In the genomic region with DNA sequence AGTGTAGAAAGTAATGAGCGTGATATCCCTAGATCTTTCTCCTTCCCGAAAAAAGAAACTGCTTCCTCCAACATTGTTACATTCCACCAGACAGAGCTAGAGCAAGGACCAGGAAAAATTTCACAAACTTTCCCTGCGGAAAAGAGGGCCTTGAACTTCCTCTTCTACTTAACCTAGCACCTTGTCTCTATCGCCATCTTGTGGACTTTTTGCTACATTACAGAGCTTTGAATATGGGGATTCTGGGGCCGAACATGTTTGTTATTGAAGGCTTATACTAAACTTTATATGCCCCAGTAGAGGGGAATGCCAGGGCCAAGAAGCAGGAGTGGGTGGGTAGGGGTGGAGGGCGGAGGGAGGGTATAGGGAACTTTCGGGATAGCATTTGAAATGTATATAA, we compare ENCODE assay signal across 9 mouse cellular contexts. TPM values are rescaled to one million over a fixed set of nuclear protein-coding genes. Genes with fewer than 3 reads are reported as not detected.
DNase-seq lines count a peak whose midpoint lies in the region; ATAC-seq and TF ChIP-seq lines count a peak whose summit lies in the region.
"Had no signal": no experiment of that assay in that cellular context is flagged by ENCODE, and none has a peak within 500 bp of the region (broad histone marks: within the 10 kb centered on the region; RNA-seq: fewer than 3 reads in every experiment).

No protein-coding gene starts in this region.

- TF ChIP-seq CTCF in gastrocnemius, adult 2 months (IDR thresholded peaks at IDR 0.05) = peak; percentile 68
- peak; percentile 73 for TF ChIP-seq CTCF in liver, postnatal 0 days (IDR thresholded peaks at IDR 0.05; ENCODE audit: low read depth)

- H3K36me3 ChIP-seq in midbrain, embryonic 11.5 days (ENCODE audit: control insufficient read depth, insufficient read depth, low read length) = no peaks in the 10 kb centered on the region
- no peaks in the 10 kb centered on the region for H3K36me3 ChIP-seq in midbrain, embryonic 16.5 days (ENCODE audit: control insufficient read depth, insufficient read depth, low read length)
- no peaks in the 10 kb centered on the region for H3K36me3 ChIP-seq in liver, postnatal 0 days (replicated peaks; ENCODE audit: insufficient read depth, low read length)

- H3K27ac ChIP-seq in gastrocnemius, adult 2 months = no peak overlapping the region
- H3K27ac ChIP-seq in midbrain, embryonic 11.5 days (ENCODE audit: low read depth, low read length) = no peak overlapping the region
- H3K27ac ChIP-seq in midbrain, embryonic 16.5 days (ENCODE audit: low read length) = no peak overlapping the region
- no peak overlapping the region for H3K27ac ChIP-seq in liver, postnatal 0 days (ENCODE audit: low read depth)

- H3K27me3 ChIP-seq in midbrain, embryonic 11.5 days (ENCODE audit: control insufficient read depth, insufficient read depth, low read length) = peaks cover 29% of the 10 kb centered on the region
- peaks cover 20% of the 10 kb centered on the region for H3K27me3 ChIP-seq in midbrain, embryonic 16.5 days (ENCODE audit: control insufficient read depth, insufficient read depth, low read depth, low read length)
- H3K27me3 ChIP-seq in liver, postnatal 0 days (ENCODE audit: insufficient read depth, low read length) = peaks cover 20% of the 10 kb centered on the region

- WGBS in midbrain, embryonic 11.5 days = 38% methylated on average over 7 of the region's 7 CpGs
- 37% methylated on average over 7 of the region's 7 CpGs for WGBS in midbrain, embryonic 16.5 days
- WGBS in liver, postnatal 0 days (ENCODE audit: insufficient replicate concordance) = 29% methylated on average over 7 of the region's 7 CpGs

- 0 out of 2 replicates have a peak overlapping the region, but pooled peaks have one; percentile 7 for H3K4me3 ChIP-seq in gastrocnemius, adult 2 months
- H3K4me3 ChIP-seq in midbrain, embryonic 11.5 days (ENCODE audit: low read depth, low read length) = no peak overlapping the region
- H3K4me3 ChIP-seq in midbrain, embryonic 16.5 days (ENCODE audit: low read depth, low read length) = no peak overlapping the region
- H3K4me3 ChIP-seq in liver, postnatal 0 days (ENCODE audit: low read depth, low read length) = no peak overlapping the region

- H3K4me1 ChIP-seq in midbrain, embryonic 11.5 days (ENCODE audit: control insufficient read depth, insufficient read depth, low read length) = no peaks in the 10 kb centered on the region
- H3K4me1 ChIP-seq in midbrain, embryonic 16.5 days (ENCODE audit: control insufficient read depth, insufficient read depth, low read length) = peaks cover 3% of the 10 kb centered on the region; the same call in 1 of the 2 replicates
- peaks cover 3% of the 10 kb centered on the region; the same call in 1 of the 2 replicates for H3K4me1 ChIP-seq in liver, postnatal 0 days (ENCODE audit: insufficient read depth)

- H3K9ac ChIP-seq in midbrain, embryonic 11.5 days (ENCODE audit: low read length) = no peak overlapping the region
- H3K9ac ChIP-seq in midbrain, embryonic 16.5 days (ENCODE audit: low read depth, low read length) = no peak overlapping the region
- H3K9ac ChIP-seq in liver, postnatal 0 days (replicated peaks) = no peak overlapping the region

- H3K9me3 ChIP-seq in midbrain, embryonic 11.5 days (ENCODE audit: control insufficient read depth, low read length) = no peaks in the 10 kb centered on the region
- no peaks in the 10 kb centered on the region for H3K9me3 ChIP-seq in midbrain, embryonic 16.5 days (replicated peaks; ENCODE audit: control insufficient read depth, low read length, poor library complexity, severe bottlenecking)
- H3K9me3 ChIP-seq in liver, postnatal 0 days (ENCODE audit: low read length) = no peaks in the 10 kb centered on the region

- DNase-seq in gastrocnemius, adult 2 months = no peak
- DNase-seq in gastrocnemius, postnatal 10 days = no peak
- DNase-seq in midbrain, embryonic 11.5 days (ENCODE audit: low spot score, missing footprints) = peak; percentile 90
- peak; percentile 49 for DNase-seq in c-Kit-positive CD71-positive TER-119-negative erythroid progenitor cells, embryonic 14.5 days (ENCODE audit: low read depth)
- DNase-seq in liver, postnatal 0 days = no peak
- DNase-seq in right cerebral cortex, adult 18-20 months = no peak
- DNase-seq in right cerebral cortex, postnatal 10 days (ENCODE audit: low spot score in 2 of 2) = no peak

- no peak for ATAC-seq in midbrain, embryonic 11.5 days (ENCODE audit: low FRiP score)
- no peak for ATAC-seq in midbrain, embryonic 16.5 days
- ATAC-seq in liver, postnatal 0 days = no peak

- no peak for TF ChIP-seq EP300 in liver, postnatal 0 days (IDR thresholded peaks at IDR 0.05; ENCODE audit: low read depth)

- H3K4me2 ChIP-seq in midbrain, embryonic 11.5 days = no peak overlapping the region
- no peak overlapping the region for H3K4me2 ChIP-seq in midbrain, embryonic 16.5 days (ENCODE audit: low read length)
- no peak overlapping the region for H3K4me2 ChIP-seq in liver, postnatal 0 days (ENCODE audit: low read depth, low read length)

- intact Hi-C loops in gastrocnemius, adult 2 months (cut with DNase I) = no loop called here

RNA-seq across cellular contexts. Expression of a gene that starts 21.9 kb away (rescaled TPM):
- not detected for total RNA-seq in gastrocnemius, adult 2 months (2021)
- not detected for total RNA-seq in gastrocnemius, postnatal 10 days (2021)
- polyA plus RNA-seq in midbrain, embryonic 11.5 days (2014; fragmentation: Nextera tagmentation; extraction: Ambion mirVana) = not detected in 2 replicates
- polyA plus RNA-seq in midbrain, embryonic 16.5 days (2015; fragmentation: Nextera tagmentation; extraction: Ambion mirVana) = not detected in 2 replicates
- not detected in 2 replicates for polyA plus RNA-seq in liver, postnatal 0 days (2015; fragmentation: Nextera tagmentation; extraction: Ambion mirVana)
- total RNA-seq: layer of hippocampus, adult 18-20 months had no signal

RNA-seq across cellular contexts. Expression of a gene that starts 29.5 kb away (rescaled TPM):
- total RNA-seq in gastrocnemius, adult 2 months (2021) = not detected
- not detected for total RNA-seq in gastrocnemius, postnatal 10 days (2021)
- polyA plus RNA-seq in midbrain, embryonic 11.5 days (2014; fragmentation: Nextera tagmentation; extraction: Ambion mirVana) = 0.29 and 0.34 TPM in 2 replicates
- polyA plus RNA-seq in midbrain, embryonic 16.5 days (2015; fragmentation: Nextera tagmentation; extraction: Ambion mirVana) = not detected in 2 replicates
- polyA plus RNA-seq in liver, postnatal 0 days (2015; fragmentation: Nextera tagmentation; extraction: Ambion mirVana) = not detected in 2 replicates
- total RNA-seq: layer of hippocampus, adult 18-20 months had no signal

Comparison
In these comparisons a context has a peak if more than half of its experiments do, and no peak if none do; other contexts are left out.
1. DNase-seq: peak in midbrain, embryonic 11.5 days (single experiment) and c-Kit-positive CD71-positive TER-119-negative erythroid progenitor cells, embryonic 14.5 days (single experiment); none in gastrocnemius, adult 2 months (single experiment), gastrocnemius, postnatal 10 days (single experiment), liver, postnatal 0 days (single experiment), right cerebral cortex, adult 18-20 months (single experiment) and right cerebral cortex, postnatal 10 days (0 of 2).